Mouse (Mus musculus) inflammation-experienced regulatory T-cells, adult 6 months (primary cell): ENCODE data around the gene Serpinb6b. TPM values are rescaled to one million over a fixed set of nuclear protein-coding genes. Genes with fewer than 3 reads are reported as not detected.

Experiments
- ATAC-seq: one replicate; pipeline ENCODE4 v1.8.0; 2017
- polyA plus RNA-seq, 3 experiments: library from polyadenylated mRNA; unstranded; fragments of 100-300 nt; shearing (Covaris generic); gene quantifications; one replicate each; pipeline ENCODE4 v1.2.1; 2017

Serpinb6b gene
- polyA plus RNA-seq, 3 experiments from 2014 or later = 33.0 to 109 (median 34.2) TPM

GRCm38 (mm10) chr13:32974889-32975460 lies 10.0 kb downstream of the Serpinb6b start:
- ATAC-seq = no peak

GRCm38 (mm10) chr13:32975710-32976109 lies 10.7 kb downstream of the Serpinb6b start:
- no peak for ATAC-seq

GRCm38 (mm10) chr13:32982556-32983042 lies 17.6 kb downstream of the Serpinb6b start:
- no peak for ATAC-seq

GRCm38 (mm10) chr13:32986256-32986655 lies 21.2 kb downstream of the Serpinb6b start:
- ATAC-seq = no peak

GRCm38 (mm10) chr13:32993152-32993893 lies 28.3 kb downstream of the Serpinb6b start:
- ATAC-seq = peak; percentile 10

GRCm38 (mm10) chr13:32993894-32994242 lies 28.9 kb downstream of the Serpinb6b start:
- no peak for ATAC-seq

GRCm38 (mm10) chr13:32995051-32995450 lies 30.0 kb downstream of the Serpinb6b start:
- ATAC-seq = no peak

GRCm38 (mm10) chr13:33001341-33001740 lies 36.3 kb downstream of the Serpinb6b start:
- ATAC-seq = peak; percentile 48

GRCm38 (mm10) chr13:33002950-33003349 lies 37.9 kb downstream of the Serpinb6b start, which contains the start of gene Serpinb9:
TSS of gene Serpinb9 (plus strand) at chr13:33003250.
- no peak for ATAC-seq

- ATAC-seq = peak; percentile 5
Observed at GRCm38 (mm10) chr13:33003523-33004413, 38.8 kb downstream of the Serpinb6b start.

GRCm38 (mm10) chr13:33004414-33005105 lies 39.6 kb downstream of the Serpinb6b start:
- ATAC-seq = peak; percentile 84

GRCm38 (mm10) chr13:33005501-33006075 lies 40.6 kb downstream of the Serpinb6b start:
- ATAC-seq = no peak

GRCm38 (mm10) chr13:33006555-33006954 lies 41.5 kb downstream of the Serpinb6b start:
- no peak for ATAC-seq

- ATAC-seq = no peak
Observed at GRCm38 (mm10) chr13:33012395-33012794, 47.4 kb downstream of the Serpinb6b start.

- ATAC-seq = no peak
Observed at GRCm38 (mm10) chr13:33013271-33013670, 48.3 kb downstream of the Serpinb6b start.

GRCm38 (mm10) chr13:33022371-33022770 lies 57.4 kb downstream of the Serpinb6b start:
- ATAC-seq = no peak

GRCm38 (mm10) chr13:33026427-33027057 lies 61.5 kb downstream of the Serpinb6b start:
- no peak for ATAC-seq

- ATAC-seq = no peak
Observed at GRCm38 (mm10) chr13:33027244-33027643, 62.2 kb downstream of the Serpinb6b start, which contains the start of gene Serpinb9b. TSS of gene Serpinb9b (plus strand) at chr13:33027416.

GRCm38 (mm10) chr13:33028146-33028545 lies 63.1 kb downstream of the Serpinb6b start:
- no peak for ATAC-seq

- no peak for ATAC-seq
Observed at GRCm38 (mm10) chr13:33028550-33028949, 63.5 kb downstream of the Serpinb6b start.
